Mouse (Mus musculus): ENCODE results near the gene Slc38a5.
A peak's percentile ranks its signal among the peaks of the same experiment; 100 is the strongest.

Gene Slc38a5

GRCm38 (mm10) chrX:8271083-8271820 lies at the start of gene Slc38a5:
Gene Slc38a5 (plus strand): TSS chrX:8271133.
- peak; percentile 4 for DNase-seq

- DNase-seq, result no peak
Measured at GRCm38 (mm10) chrX:8222296-8222677, 48.6 kb upstream of the Slc38a5 start.

- DNase-seq, result no peak
Measured at GRCm38 (mm10) chrX:8222678-8223421, 48.1 kb upstream of the Slc38a5 start.

GRCm38 (mm10) chrX:8223473-8223872 lies 47.5 kb upstream of the Slc38a5 start:
- no peak for DNase-seq

- no peak for DNase-seq
Measured at GRCm38 (mm10) chrX:8230272-8230671, 40.7 kb upstream of the Slc38a5 start.

GRCm38 (mm10) chrX:8233602-8234001 lies 37.3 kb upstream of the Slc38a5 start:
- no peak for DNase-seq

- DNase-seq, result no peak
Measured at GRCm38 (mm10) chrX:8236704-8237103, 34.2 kb upstream of the Slc38a5 start.

GRCm38 (mm10) chrX:8238804-8239395 lies 32.0 kb upstream of the Slc38a5 start:
- no peak for DNase-seq

- no peak for DNase-seq
Measured at GRCm38 (mm10) chrX:8247680-8248079, 23.3 kb upstream of the Slc38a5 start.

- no peak for DNase-seq
Measured at GRCm38 (mm10) chrX:8248542-8249120, 22.3 kb upstream of the Slc38a5 start.

GRCm38 (mm10) chrX:8251789-8252333 lies 19.1 kb upstream of the Slc38a5 start:
- no peak for DNase-seq

GRCm38 (mm10) chrX:8252334-8253285 lies 18.3 kb upstream of the Slc38a5 start, which contains the start of gene Ftsj1:
Gene Ftsj1 (minus strand): TSS chrX:8252406.
- DNase-seq, result peak; percentile 89

GRCm38 (mm10) chrX:8253711-8254110 lies 17.2 kb upstream of the Slc38a5 start:
- no peak for DNase-seq

GRCm38 (mm10) chrX:8255807-8256206 lies 15.1 kb upstream of the Slc38a5 start:
- no peak for DNase-seq

GRCm38 (mm10) chrX:8259478-8259877 lies 11.5 kb upstream of the Slc38a5 start:
- DNase-seq, result no peak

- DNase-seq, result no peak
Measured at GRCm38 (mm10) chrX:8263156-8263804, 7.7 kb upstream of the Slc38a5 start.

GRCm38 (mm10) chrX:8264222-8264621 lies 6.7 kb upstream of the Slc38a5 start:
- DNase-seq, result no peak

GRCm38 (mm10) chrX:8272000-8272399 lies 1.1 kb downstream of the Slc38a5 start:
- DNase-seq, result no peak

- DNase-seq, result no peak
Measured at GRCm38 (mm10) chrX:8274056-8274455, 3.1 kb downstream of the Slc38a5 start.

- no peak for DNase-seq
Measured at GRCm38 (mm10) chrX:8288621-8289020, 17.7 kb downstream of the Slc38a5 start.

GRCm38 (mm10) chrX:8309302-8309701 lies 38.4 kb downstream of the Slc38a5 start:
- DNase-seq, result no peak

All from embryo, embryonic 11 days (tissue).